Mouse (Mus musculus) ZHBTc4 (cell line): Measurements from ENCODE around the gene Ccdc137.

ENCODE experiments used
- DNase-seq: peaks from one replicate; pipeline ENCODE4 v3.0.0-alpha.2; 2011; ENCODE audit warnings: low read depth, low spot score

The Ccdc137 gene

GRCm38 (mm10) chr11:120458847-120459597 lies 1.1 kb downstream of the Ccdc137 start:
- DNase-seq, result peak; percentile 69

GRCm38 (mm10) chr11:120463536-120463935 lies 5.6 kb downstream of the Ccdc137 start:
- no peak for DNase-seq

- DNase-seq, result no peak
Measured at GRCm38 (mm10) chr11:120464365-120464764, 6.5 kb downstream of the Ccdc137 start.

- DNase-seq, result no peak
Measured at GRCm38 (mm10) chr11:120465521-120465920, 7.6 kb downstream of the Ccdc137 start.

GRCm38 (mm10) chr11:120467051-120467735 lies 9.3 kb downstream of the Ccdc137 start, which contains the start of gene Arl16:
Arl16 (minus strand) TSS chr11:120467607.
- peak; percentile 100 for DNase-seq

GRCm38 (mm10) chr11:120467736-120468092 lies 9.8 kb downstream of the Ccdc137 start:
- no peak for DNase-seq

GRCm38 (mm10) chr11:120472052-120472451 lies 14.1 kb downstream of the Ccdc137 start:
- DNase-seq, result no peak

GRCm38 (mm10) chr11:120483448-120483934 lies 25.6 kb downstream of the Ccdc137 start:
- no peak for DNase-seq

- peak; percentile 97 for DNase-seq
Measured at GRCm38 (mm10) chr11:120484265-120484981, 26.5 kb downstream of the Ccdc137 start, which contains the start of gene Mrpl12. Mrpl12 (plus strand) TSS chr11:120484613.

- no peak for DNase-seq
Measured at GRCm38 (mm10) chr11:120485251-120485650, 27.3 kb downstream of the Ccdc137 start.

GRCm38 (mm10) chr11:120488516-120488915 lies 30.6 kb downstream of the Ccdc137 start:
- peak; percentile 28 for DNase-seq

GRCm38 (mm10) chr11:120489054-120489761 lies 31.3 kb downstream of the Ccdc137 start:
- peak; percentile 88 for DNase-seq

GRCm38 (mm10) chr11:120490291-120491046 lies 32.6 kb downstream of the Ccdc137 start:
- DNase-seq, result no peak

GRCm38 (mm10) chr11:120491317-120492023 lies 33.6 kb downstream of the Ccdc137 start, which contains the start of gene Slc25a10:
Slc25a10 (plus strand) TSS chr11:120491840.
- peak; percentile 93 for DNase-seq

- peak; percentile 63 for DNase-seq
Measured at GRCm38 (mm10) chr11:120492024-120492877, 34.3 kb downstream of the Ccdc137 start.

GRCm38 (mm10) chr11:120492878-120493203 lies 34.9 kb downstream of the Ccdc137 start:
- no peak for DNase-seq

GRCm38 (mm10) chr11:120493351-120493750 lies 35.4 kb downstream of the Ccdc137 start:
- no peak for DNase-seq

GRCm38 (mm10) chr11:120493911-120494310 lies 36.0 kb downstream of the Ccdc137 start:
- no peak for DNase-seq

- no peak for DNase-seq
Measured at GRCm38 (mm10) chr11:120497436-120497835, 39.5 kb downstream of the Ccdc137 start.
